Mouse (Mus musculus): ENCODE data around the gene Serpinb1b.

DNA sequence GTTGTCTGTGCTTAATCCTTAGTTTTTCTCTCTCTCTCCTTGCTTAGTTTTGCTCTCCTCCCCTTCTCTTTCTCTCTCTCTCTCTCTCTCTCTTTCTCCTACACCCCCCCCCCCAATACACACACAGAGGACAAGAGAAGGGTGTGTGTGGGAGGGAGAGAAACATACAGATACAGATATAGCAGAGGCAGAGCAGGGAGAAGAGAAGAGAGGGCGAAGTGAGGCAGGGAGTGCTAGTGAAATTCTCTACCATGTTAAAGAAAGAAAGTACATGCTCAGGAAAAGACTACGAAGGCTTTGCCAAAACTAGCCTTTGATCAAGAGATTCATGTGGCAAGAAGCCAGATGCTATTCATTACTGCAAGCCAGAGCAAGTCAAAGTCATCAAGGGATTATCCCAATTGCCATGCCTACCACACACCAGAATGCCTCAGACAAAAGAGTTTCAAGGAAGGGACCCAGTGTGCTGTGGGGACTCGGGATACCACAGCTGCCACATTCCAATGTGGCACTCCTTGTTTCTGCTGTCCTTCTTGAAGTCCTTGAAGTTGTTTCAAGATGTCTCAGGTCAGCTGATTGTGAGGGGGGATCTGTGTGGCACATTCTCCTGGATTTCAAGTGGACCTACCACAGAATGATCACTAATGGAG, at the start of gene Serpinb1b:
- TF ChIP-seq CTCF (IDR thresholded peaks at IDR 0.05; ENCODE audit: borderline replicate concordance, insufficient read depth, low read depth, low read length) = no peak
- TF ChIP-seq POLR2A (IDR thresholded peaks at IDR 0.05; ENCODE audit: borderline replicate concordance, insufficient read depth, low read length) = no peak

Measured in cerebellum, adult 2 months (tissue).